Mouse (Mus musculus) CH12.LX (cell line): ENCODE measurements around the gene Mpdz. TPM values are rescaled to one million over a fixed set of nuclear protein-coding genes. Genes with fewer than 3 reads are reported as not detected.

Source experiments
- DNase-seq: peaks from one replicate; pipeline ENCODE4 v3.0.0-alpha.2; 2013; ENCODE audit errors: extremely low read depth
- H3K27ac ChIP-seq: 2 replicates; pipeline ENCODE4 v1.5.1; 2012; ENCODE audit warnings: low read depth, mild to moderate bottlenecking, control low read depth, moderate library complexity; ENCODE audit not compliant: insufficient read depth
- H3K27me3 ChIP-seq: replicated peaks from 2 replicates; pipeline ENCODE3; 2012; ENCODE audit warnings: inconsistent platforms
- H3K36me3 ChIP-seq, 2 experiments: replicated peaks in 1 of 2; 2 replicates each; pipeline versions ENCODE3 to v1.6.1; 2012; ENCODE audit warnings: inconsistent platforms in 1 of 2, low read length in 1 of 2, mild to moderate bottlenecking in 1 of 2, mixed read lengths in 1 of 2, moderate library complexity in 1 of 2; ENCODE audit not compliant: control insufficient read depth in 1 of 2, insufficient read depth in 1 of 2
- H3K4me1 ChIP-seq, 2 experiments: 2 replicates each; pipeline ENCODE4 v1.6.1; 2012; ENCODE audit warnings: inconsistent platforms in 1 of 2, moderate library complexity in 1 of 2; ENCODE audit not compliant: insufficient read depth in 2 of 2, control insufficient read depth in 1 of 2
- H3K4me2 ChIP-seq: 2 replicates; pipeline ENCODE4 v1.6.1; 2012; ENCODE audit warnings: low read depth, mild to moderate bottlenecking, control low read depth; ENCODE audit not compliant: poor library complexity, insufficient read depth, severe bottlenecking
- H3K4me3 ChIP-seq, 3 experiments: fragments of 150-350 bp in 1 of 3; sonication (generic) in 1 of 3; replicated peaks in 1 of 3; 2 replicates each; pipeline versions ENCODE3 to v1.5.1; 2011 to 2012; ENCODE audit warnings: low read depth in 2 of 3, low read length in 2 of 3, mild to moderate bottlenecking in 2 of 3, moderate library complexity in 2 of 3, control low read depth in 1 of 3, improper control_type of control experiment in 1 of 3, inconsistent platforms in 1 of 3, mixed read lengths in 1 of 3; ENCODE audit not compliant: poor library complexity in 1 of 3
- H3K79me2 ChIP-seq: replicated peaks from 2 replicates; pipeline ENCODE4 v1.6.1; 2012; ENCODE audit warnings: mild to moderate bottlenecking, moderate library complexity; ENCODE audit not compliant: control insufficient read depth, poor library complexity, insufficient read depth, severe bottlenecking; ENCODE audit errors: extremely low read depth
- H3K9ac ChIP-seq: 2 replicates; pipeline ENCODE4 v1.6.1; 2012; ENCODE audit warnings: low read depth, mild to moderate bottlenecking, control low read depth, moderate library complexity; ENCODE audit not compliant: insufficient read depth
- H3K9me3 ChIP-seq: replicated peaks from 2 replicates; pipeline ENCODE3; 2012; ENCODE audit warnings: low read length, inconsistent platforms, mixed read lengths
- CHD1 ChIP-seq: IDR thresholded peaks from 2 replicates; pipeline ENCODE4 v1.6.1; 2012; ENCODE audit warnings: low read depth, low read length, improper control_type of control experiment, inconsistent platforms
- CHD2 ChIP-seq: IDR thresholded peaks from 2 replicates; pipeline ENCODE4 v1.6.1; 2011; ENCODE audit warnings: low read length, improper control_type of control experiment
- E2F4 ChIP-seq: IDR thresholded peaks from 2 replicates; pipeline ENCODE4 v1.6.1; 2011; ENCODE audit warnings: low read depth, low read length, improper control_type of control experiment; ENCODE audit not compliant: insufficient replicate concordance
- ETS1 ChIP-seq: conservative IDR thresholded peaks from 2 replicates; pipeline ENCODE4 v1.6.1; 2012; ENCODE audit warnings: low read depth, mild to moderate bottlenecking, inconsistent platforms, low read length, improper control_type of control experiment, moderate library complexity
- HCFC1 ChIP-seq: IDR thresholded peaks from 2 replicates; pipeline ENCODE4 v1.6.1; 2012; ENCODE audit warnings: low read depth, mild to moderate bottlenecking, inconsistent platforms, low read length, improper control_type of control experiment
- IRF4 ChIP-seq: IDR thresholded peaks from 2 replicates; pipeline ENCODE4 v1.6.1; 2014; ENCODE audit warnings: low read depth, mild to moderate bottlenecking, inconsistent platforms, low read length, improper control_type of control experiment
- JUN ChIP-seq: IDR thresholded peaks from 2 replicates; pipeline ENCODE4 v1.6.1; 2011; ENCODE audit warnings: low read depth, mild to moderate bottlenecking, low read length, improper control_type of control experiment, moderate library complexity; ENCODE audit not compliant: insufficient read depth
- MAFK ChIP-seq: IDR thresholded peaks from 2 replicates; pipeline ENCODE4 v1.6.1; 2011; ENCODE audit warnings: low read length, improper control_type of control experiment; ENCODE audit not compliant: insufficient replicate concordance
- MAX ChIP-seq: IDR thresholded peaks from 2 replicates; pipeline ENCODE4 v1.6.1; 2011; ENCODE audit warnings: low read length, improper control_type of control experiment
- MAZ ChIP-seq: IDR thresholded peaks from 2 replicates; pipeline ENCODE4 v1.6.1; 2012; ENCODE audit warnings: low read depth, mild to moderate bottlenecking, inconsistent platforms, low read length, improper control_type of control experiment, moderate library complexity
- MYC ChIP-seq: IDR thresholded peaks from 2 replicates; pipeline ENCODE4 v1.6.1; 2011; ENCODE audit warnings: low read depth, mild to moderate bottlenecking, improper control_type of control experiment, low read length
- NRF1 ChIP-seq: IDR thresholded peaks from 2 replicates; pipeline ENCODE4 v1.6.1; 2014; ENCODE audit warnings: low read depth, mild to moderate bottlenecking, inconsistent platforms, low read length, improper control_type of control experiment, moderate library complexity
- PAX5 ChIP-seq: IDR thresholded peaks from 2 replicates; pipeline ENCODE4 v1.6.1; 2012; ENCODE audit warnings: low read length, inconsistent platforms, mixed read lengths
- RCOR1 ChIP-seq: conservative IDR thresholded peaks from 2 replicates; pipeline ENCODE4 v1.6.1; 2012; ENCODE audit warnings: low read depth, mild to moderate bottlenecking, inconsistent platforms, low read length, improper control_type of control experiment
- SIN3A ChIP-seq: IDR thresholded peaks from 2 replicates; pipeline ENCODE4 v1.6.1; 2012; ENCODE audit warnings: low read length, improper control_type of control experiment, inconsistent platforms
- SMC3 ChIP-seq: IDR thresholded peaks from 2 replicates; pipeline ENCODE4 v1.6.1; 2011; ENCODE audit warnings: low read depth, low read length, improper control_type of control experiment
- UBTF ChIP-seq: IDR thresholded peaks from 2 replicates; pipeline ENCODE4 v1.6.1; 2012; ENCODE audit warnings: low read depth, mild to moderate bottlenecking, inconsistent platforms, low read length, improper control_type of control experiment, moderate library complexity
- USF1 ChIP-seq: IDR thresholded peaks from 2 replicates; pipeline ENCODE4 v1.6.1; 2014; ENCODE audit warnings: low read depth, mild to moderate bottlenecking, inconsistent platforms, low read length, improper control_type of control experiment
- ZC3H11A ChIP-seq: IDR thresholded peaks from 2 replicates; pipeline ENCODE4 v1.6.1; 2012; ENCODE audit warnings: low read depth, mild to moderate bottlenecking, inconsistent platforms, low read length, improper control_type of control experiment
- ZMIZ1 ChIP-seq: IDR thresholded peaks from 2 replicates; pipeline ENCODE4 v1.6.1; 2012; ENCODE audit warnings: low read depth, mild to moderate bottlenecking, inconsistent platforms, low read length, improper control_type of control experiment
- ZNF384 ChIP-seq: IDR thresholded peaks from 2 replicates; pipeline ENCODE4 v1.6.1; 2012; ENCODE audit warnings: low read depth, low read length, improper control_type of control experiment, inconsistent platforms
- dilution Hi-C: fragments of 300-500 bp; cut with MboI; formaldehyde crosslinking; loops from 2 replicates; pipeline ENCODE4 v1.14.3; 2020; ENCODE audit warnings: low sequenced_read_pairs; ENCODE audit not compliant: extremely low pct_unique_long_range_greater_than_20kb, extremely low pct_ligation_motif_present
- in situ Hi-C: fragments of 300-500 bp; cut with MboI; formaldehyde crosslinking; loops from 3 replicates; pipeline ENCODE4 v1.14.3; 2019; ENCODE audit warnings: low sequenced_read_pairs, low pct_ligation_motif_present, low pct_unique_long_range_greater_than_20kb, mixed read lengths
- polyA plus RNA-seq: library from polyadenylated mRNA; unstranded; fragments of >175 nt; gene quantifications from 2 replicates; pipeline ENCODE4 v1.2.1, GENCODE M21; 2012; ENCODE audit warnings: low read depth; ENCODE audit not compliant: insufficient read length
- total RNA-seq, 2 experiments: library from RNA; depleted of rRNA; stranded (reverse); fragments of 300-350 nt in 1 of 2; fragments of >200 nt in 1 of 2; gene quantifications; 2 replicates each; pipeline ENCODE4 v1.2.3; 2012 to 2014

Gene Mpdz
- total and polyA plus RNA-seq, 3 experiments = not detected

DNA sequence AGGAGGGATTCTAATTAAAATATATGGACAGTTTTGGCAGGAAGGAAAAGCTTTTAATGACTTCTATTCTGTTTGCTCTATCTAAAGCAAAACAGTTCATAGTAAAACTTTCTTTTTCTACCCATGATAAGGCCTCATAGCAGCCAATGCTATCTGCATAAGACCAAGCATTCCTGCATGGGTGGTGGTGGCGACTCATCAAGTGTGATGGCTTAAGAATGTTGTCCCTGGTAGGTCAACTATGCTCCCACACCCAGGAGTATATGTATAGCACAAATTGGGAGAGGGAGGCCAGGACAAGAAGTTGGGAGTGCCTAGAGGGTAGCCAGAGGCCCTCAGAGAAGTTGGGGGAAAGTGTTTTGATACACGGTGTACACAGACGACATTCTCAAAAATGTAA lies 140.6 kb downstream of the Mpdz start:
- no peaks in the 10 kb centered on the region for H3K79me2 ChIP-seq
- TF ChIP-seq PAX5 (no peak), ZMIZ1 (no peak), SIN3A (no peak), ETS1 (no peak), MAX (no peak), MAZ (no peak), USF1 (no peak), MYC (no peak), JUN (no peak), RCOR1 (no peak), NRF1 (no peak), MAFK (no peak), ZNF384 (no peak), SMC3 (no peak), CHD1 (no peak), UBTF (no peak), HCFC1 (no peak), IRF4 (no peak)
- no peak overlapping the region for H3K27ac ChIP-seq
- H3K4me2 ChIP-seq = no peak overlapping the region
- no peaks in the 10 kb centered on the region for H3K36me3 ChIP-seq
- H3K9ac ChIP-seq = no peak overlapping the region
- no peaks in the 10 kb centered on the region for H3K4me1 ChIP-seq
- H3K4me3 ChIP-seq = no peak overlapping the region
- in situ Hi-C loops (no loop called here), dilution Hi-C loops (no loop called here)
- peaks cover 46% of the 10 kb centered on the region for H3K9me3 ChIP-seq
- no peak for DNase-seq
- H3K27me3 ChIP-seq = no peaks in the 10 kb centered on the region

DNA sequence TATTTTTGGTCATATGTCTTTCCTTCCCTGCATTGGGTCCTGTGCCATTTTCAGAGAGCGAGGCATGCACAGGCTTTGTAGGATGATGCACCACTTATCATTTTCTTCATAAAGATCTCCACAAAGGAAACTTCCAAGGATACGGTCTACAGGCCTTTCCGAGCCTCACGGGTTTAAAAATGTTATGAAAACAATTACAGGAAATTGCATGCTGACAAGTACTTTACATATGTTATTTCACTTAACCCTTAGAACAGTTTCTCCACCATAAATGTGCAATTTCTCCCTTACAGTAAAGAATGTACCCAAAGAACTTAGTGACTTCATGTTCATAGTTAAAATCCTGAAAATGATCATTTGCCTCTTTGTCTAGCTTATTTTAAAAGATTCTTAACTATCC lies 144.2 kb downstream of the Mpdz start:
- H3K4me1 ChIP-seq = no peaks in the 10 kb centered on the region
- peaks cover 47% of the 10 kb centered on the region for H3K9me3 ChIP-seq
- no peaks in the 10 kb centered on the region for H3K36me3 ChIP-seq
- dilution Hi-C loops = no loop called here
- H3K27ac ChIP-seq = no peak overlapping the region
- TF ChIP-seq ZC3H11A (no peak), E2F4 (no peak), IRF4 (no peak), PAX5 (no peak), CHD2 (no peak)
- in situ Hi-C loops = no loop called here
- H3K4me3 ChIP-seq = no peak overlapping the region
- DNase-seq = no peak
- no peaks in the 10 kb centered on the region for H3K27me3 ChIP-seq
- no peak overlapping the region for H3K9ac ChIP-seq
- H3K4me2 ChIP-seq = no peak overlapping the region
- H3K79me2 ChIP-seq = no peaks in the 10 kb centered on the region
